Mouse (Mus musculus): ENCODE results near the gene Abcb8. TPM values are rescaled to one million over a fixed set of nuclear protein-coding genes. Genes with fewer than 3 reads are reported as not detected.

Abcb8 gene
- 10 to 100 TPM; 20.7 to 25.5 TPM for total RNA-seq (2023)

DNA sequence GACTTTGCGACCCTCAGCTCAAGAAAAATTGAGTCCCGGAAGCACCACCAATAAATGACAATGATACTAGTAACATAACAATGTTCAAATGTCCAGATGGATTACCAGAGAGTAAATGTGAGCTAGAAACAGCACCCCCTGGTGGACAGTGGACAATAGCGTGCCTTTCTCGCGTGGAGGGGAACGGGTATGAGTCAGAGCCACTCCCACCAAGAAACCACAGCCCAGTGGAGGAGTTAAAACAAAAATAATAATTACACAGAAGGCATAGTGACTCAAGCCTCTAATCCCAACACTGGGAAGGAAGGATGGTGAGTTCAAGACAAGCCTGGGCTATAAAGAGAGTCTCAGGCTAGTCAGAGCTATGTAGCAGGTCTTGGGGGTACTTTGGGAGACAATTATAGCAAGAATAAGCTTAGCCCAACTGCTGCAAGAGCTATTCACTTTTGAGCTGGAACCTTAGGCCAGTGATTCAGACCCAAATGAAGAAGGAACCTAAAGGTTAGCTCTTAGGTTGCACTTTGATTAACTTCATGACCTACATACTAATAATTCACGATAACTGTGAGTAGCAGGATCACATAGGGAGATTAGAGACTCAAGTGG is at the start of gene Abcb8:
Gene Abcb8 (plus strand): TSS at position 272 of the 606 bp plus-strand sequence.

DNA sequence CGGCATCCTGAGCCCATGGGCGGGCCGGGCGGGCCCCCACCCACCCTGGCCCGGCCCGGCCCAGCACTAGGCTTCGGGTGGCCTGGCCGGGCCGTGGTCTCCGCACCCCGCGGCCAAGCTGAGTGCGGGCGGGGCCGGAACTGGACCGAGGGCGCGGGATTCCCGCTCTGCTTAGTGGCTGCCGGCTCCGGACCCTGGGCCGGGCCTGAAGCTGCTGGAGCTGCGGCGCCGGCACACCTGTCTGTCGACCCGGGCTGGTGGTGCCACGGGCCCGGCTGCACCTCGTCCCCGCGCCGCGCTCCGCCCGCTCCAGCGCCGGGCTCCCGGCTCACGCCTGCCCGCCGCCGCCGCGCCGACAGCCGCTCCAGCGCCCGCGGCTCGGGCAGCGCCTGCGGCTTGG is 42.2 kb upstream of the Abcb8 start, which contains the start of gene Kcnh2:
Gene Kcnh2 (minus strand): TSS at position 327 of the 400 bp plus-strand sequence.

DNA sequence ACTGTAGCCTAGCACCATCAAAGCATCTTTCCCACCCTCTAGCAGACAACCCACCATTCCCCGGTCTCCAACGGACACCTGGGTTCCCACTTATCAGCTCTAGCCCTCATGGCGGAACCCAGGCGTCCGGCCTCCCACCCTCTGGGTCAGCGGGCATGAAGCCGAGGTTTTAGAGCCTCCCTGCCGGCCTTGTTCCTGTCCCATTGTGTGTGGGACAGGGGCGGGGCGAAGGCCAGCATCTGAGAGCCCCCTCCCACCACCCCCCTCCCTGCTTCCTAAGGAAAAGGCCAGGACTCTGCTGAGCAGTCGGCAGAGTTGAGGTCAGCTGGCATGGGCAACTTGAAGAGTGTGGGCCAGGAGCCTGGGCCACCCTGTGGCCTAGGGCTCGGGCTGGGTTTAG is 29.0 kb upstream of the Abcb8 start, which contains the start of gene Nos3:
Gene Nos3 (plus strand): TSS at position 303 of the 400 bp plus-strand sequence.

DNA sequence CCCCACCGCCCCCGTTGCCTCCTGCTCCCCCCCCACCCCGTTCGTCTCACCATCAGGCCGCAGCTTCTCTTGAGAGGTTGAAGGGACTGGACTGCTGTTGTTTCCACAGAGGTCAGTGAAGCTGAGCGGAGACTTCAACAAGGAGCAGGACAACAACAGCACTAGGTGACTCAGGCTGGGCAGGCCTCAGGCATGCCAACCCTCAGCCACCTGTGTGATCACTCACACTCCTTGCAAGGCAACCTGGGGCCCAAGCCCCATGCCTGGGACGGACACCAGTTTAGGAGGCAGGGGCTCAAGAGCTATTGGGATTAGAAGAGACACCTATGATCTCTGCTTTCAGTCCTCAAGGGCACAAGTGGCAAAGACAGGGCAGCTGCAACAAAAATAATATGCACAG is 1.6 kb upstream of the Abcb8 start, which contains the start of gene Atg9b:
Gene Atg9b (minus strand): TSS at position 280 of the 400 bp plus-strand sequence.

DNA sequence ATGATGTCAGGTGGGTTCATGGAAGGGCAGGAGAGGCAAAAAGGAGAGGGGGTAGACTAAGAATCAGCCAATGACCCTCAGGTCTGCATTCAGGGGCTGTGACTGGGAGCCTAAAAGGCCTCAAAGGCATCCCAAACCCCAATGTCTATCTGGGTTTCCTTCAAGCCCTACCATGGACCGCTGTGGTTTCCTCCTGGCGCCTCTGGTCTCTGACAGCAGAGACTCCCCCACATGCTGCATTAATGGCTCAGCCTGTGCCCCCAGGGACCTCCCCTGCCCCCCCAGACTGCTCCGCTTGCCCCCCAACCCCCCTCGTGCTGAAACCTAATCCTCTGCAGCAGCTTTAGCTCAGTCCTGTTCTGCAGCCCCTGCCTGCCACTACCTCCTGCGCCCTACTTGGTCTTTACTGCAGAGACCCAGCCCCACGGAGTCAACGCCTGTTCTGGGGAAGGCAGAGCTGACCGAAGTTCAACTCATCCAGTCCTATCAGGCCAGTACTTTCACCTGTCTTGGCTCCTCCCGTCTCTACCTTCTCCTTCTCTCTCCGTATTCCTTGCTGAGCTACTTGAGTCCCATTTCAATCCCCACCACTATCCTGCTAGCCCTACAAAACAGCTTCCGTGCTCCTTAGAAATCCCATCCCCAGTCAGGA is 19.7 kb downstream of the Abcb8 start, which contains the start of gene Asic3:
Gene Asic3 (plus strand): TSS at position 351 of the 652 bp plus-strand sequence.

DNA sequence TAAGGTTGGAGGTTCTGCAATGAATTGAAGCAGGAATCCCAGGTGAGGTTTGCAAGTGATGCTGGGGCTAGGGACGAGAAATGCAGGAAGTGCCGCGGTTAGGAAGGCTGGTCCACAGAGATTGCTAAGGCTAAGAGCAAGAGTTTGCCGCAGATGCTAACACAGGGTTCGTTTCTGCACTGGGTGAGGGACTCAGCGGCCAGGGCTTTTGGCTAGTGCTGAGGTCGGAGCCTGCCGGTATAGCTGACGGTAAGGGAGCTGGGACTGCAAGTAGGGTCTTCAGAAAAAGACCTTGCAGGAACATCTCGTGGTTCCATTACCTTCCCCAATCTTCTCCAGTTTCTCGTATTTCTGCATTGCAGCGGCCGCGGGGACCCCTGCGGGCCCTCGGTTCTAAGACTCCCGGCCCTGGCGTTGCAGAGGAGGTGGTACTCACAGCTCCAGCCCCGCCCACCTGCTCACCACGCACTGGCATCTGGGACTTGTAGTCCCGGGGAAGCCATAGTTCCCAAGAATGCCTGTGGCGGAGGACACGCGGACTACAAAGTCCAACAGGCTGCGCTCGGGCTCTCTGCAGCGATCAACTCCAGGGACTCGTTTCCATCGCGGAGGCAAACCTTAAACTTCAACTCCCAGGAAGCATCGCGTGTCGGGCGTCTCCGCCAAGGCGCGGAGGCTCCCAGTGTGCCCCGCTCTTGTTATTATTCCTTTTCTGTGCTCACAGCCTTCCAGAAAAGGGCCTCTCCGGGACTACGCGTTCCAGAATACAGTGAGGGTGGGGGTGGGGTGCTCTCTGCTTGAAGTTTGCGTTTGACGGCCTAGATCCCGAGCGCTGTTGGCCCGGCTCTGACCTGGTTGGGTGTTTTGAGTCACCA is 29.9 kb downstream of the Abcb8 start, which contains the start of the genes Cdk5 and Slc4a2:
Gene Cdk5 (minus strand): TSS at position 402 of the 875 bp plus-strand sequence.
Gene Slc4a2 (plus strand): TSS at position 709 of the 875 bp plus-strand sequence.

DNA sequence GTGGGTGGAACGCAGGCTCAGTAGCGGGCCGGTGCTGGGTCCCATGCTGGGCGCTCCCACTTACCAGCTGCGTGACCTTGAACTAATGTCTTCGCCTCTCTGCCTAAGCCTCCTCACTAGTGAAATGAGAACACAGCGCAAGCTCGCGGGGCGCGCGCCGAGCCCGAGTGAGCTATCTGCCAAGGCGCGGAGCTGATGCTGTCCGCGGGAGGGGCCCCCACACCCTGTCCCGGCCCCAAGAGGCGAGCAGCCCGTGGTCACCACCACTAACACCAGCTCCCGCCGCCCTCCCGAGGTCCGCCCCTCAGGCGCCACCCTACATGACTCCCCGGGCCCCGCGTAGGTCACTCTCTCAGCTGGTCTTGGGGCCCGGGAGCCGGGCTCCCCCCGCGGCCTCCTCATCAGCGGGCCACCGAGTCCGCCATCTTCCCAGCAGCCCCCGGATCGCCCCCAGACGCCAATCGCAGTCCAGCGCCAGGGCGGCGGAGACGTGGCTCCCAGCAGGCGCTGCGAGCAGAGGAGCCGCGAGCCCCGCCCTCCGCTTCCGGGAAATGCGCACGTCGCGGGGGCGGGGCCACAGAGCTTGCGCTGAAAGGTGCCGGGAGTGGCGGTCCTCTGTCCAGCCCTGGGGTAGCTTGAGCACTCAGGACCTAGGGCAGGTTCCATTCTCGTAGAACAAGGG is 51.4 kb downstream of the Abcb8 start, which contains the start of gene Fastk:
Gene Fastk (minus strand): TSS at position 542 of the 682 bp plus-strand sequence.

DNA sequence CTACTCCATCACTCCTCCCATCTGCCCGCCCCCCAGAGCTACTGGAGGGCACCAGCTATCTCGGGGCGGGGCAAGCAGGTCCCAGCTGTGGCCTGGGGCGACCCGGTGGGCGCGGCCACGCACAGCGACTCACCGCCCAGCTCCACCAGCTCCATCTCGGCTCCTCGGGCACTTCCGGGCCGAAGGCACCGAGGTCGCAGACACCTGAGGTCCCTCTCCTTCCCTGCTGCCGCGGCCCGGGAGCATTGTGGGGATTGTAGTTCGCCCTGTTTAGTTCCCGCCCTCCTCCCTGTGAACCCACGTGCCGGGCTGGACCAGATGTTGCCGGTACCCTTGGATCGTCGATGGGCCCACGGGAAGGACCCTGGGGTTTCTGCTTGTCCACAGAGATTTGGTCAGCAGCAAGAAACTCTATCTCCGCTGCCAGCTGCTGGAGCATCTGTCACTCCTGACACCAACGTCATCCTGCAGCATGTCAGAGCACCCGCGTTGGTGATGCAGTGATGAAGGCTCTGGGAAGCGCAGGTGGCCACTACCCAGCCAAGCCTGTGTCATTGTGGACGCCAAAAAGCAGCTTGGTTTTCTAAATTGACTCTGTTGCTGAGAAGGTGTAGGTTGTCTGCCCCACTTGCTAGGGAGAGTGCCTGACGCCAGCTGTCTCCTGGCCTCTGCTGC is 54.3 kb downstream of the Abcb8 start, which contains the start of gene Tmub1:
Gene Tmub1 (minus strand): TSS at position 231 of the 675 bp plus-strand sequence.

DNA sequence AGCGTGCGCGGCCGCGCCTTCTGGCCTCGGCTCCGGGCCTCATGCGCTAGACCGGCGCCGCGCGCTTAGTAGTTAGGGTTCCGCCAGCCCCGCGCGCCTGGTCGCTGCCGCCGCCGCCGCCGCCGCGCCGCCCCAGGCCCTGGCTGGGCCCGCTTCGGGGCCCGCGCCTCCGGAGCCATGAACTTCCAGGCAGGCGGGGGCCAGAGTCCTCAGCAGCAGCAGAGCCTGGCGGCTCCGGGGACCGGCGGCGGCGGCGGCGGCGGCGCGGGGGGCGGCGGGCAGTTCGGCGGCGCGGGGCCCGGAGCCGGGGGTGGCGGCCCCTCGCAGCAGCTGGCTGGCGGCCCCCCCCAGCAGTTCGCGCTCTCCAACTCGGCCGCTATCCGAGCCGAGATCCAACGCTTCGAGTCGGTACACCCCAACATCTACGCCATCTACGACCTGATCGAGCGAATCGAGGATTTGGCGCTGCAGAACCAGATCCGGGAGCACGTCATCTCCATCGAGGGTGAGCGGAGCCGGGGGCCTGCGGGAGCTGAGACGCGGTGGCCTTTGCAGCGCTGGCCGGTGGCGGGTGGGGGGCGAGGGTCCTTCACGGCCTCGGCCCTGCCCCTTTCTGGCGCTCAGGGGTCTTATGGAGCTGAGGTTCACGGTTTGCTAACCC is 58.7 kb downstream of the Abcb8 start, which contains the start of gene Agap3:
Gene Agap3 (plus strand): TSS at position 148 of the 661 bp plus-strand sequence.

Other genes with a start within 250 kb of the Abcb8 start
- 1 to 10 TPM; 5.9 to 9.2 TPM for gene Nupl2, start 228.7 kb upstream of the Abcb8 start, total RNA-seq (2023)
- gene Kcnh2, start 42.1 kb upstream of the Abcb8 start, total RNA-seq (2023): 1 to 10 TPM; 5.3 to 6.7 TPM
- gene Nos3, start 28.9 kb upstream of the Abcb8 start, total RNA-seq (2023): not detected
- under 1 TPM; 0.18 to 0.50 TPM for gene Atg9b, start 1.5 kb upstream of the Abcb8 start, total RNA-seq (2023)
- gene Asic3, start 19.7 kb downstream of the Abcb8 start, total RNA-seq (2023): under 1 TPM in 1 of 2 experiments, not detected in 1; 0.62 TPM
- gene Cdk5, start 29.9 kb downstream of the Abcb8 start, total RNA-seq (2023): 10 to 100 TPM; 29.6 to 43.1 TPM
- 10 to 100 TPM; 53.8 to 84.9 TPM for gene Slc4a2, start 30.2 kb downstream of the Abcb8 start, total RNA-seq (2023)
- gene Fastk, start 51.6 kb downstream of the Abcb8 start, total RNA-seq (2023): 100 to 1,000 TPM in 1 of 2 experiments, 10 to 100 TPM in 1; 90.8 to 104 TPM
- gene Tmub1, start 54.2 kb downstream of the Abcb8 start, total RNA-seq (2023): 10 to 100 TPM; 26.0 to 28.0 TPM
- gene Agap3, start 58.5 kb downstream of the Abcb8 start, total RNA-seq (2023): 10 to 100 TPM; 82.7 to 91.3 TPM
- not detected for gene Gbx1, start 133.5 kb downstream of the Abcb8 start, total RNA-seq (2023)
- not detected for gene Asb10, start 147.3 kb downstream of the Abcb8 start, total RNA-seq (2023)
- not detected for gene 4931409K22Rik, start 163.1 kb downstream of the Abcb8 start, total RNA-seq (2023)
- gene Abcf2, start 183.8 kb downstream of the Abcb8 start, total RNA-seq (2023): 10 to 100 TPM; 46.5 to 47.9 TPM
- 10 to 100 TPM; 41.0 to 42.2 TPM for gene Chpf2, start 193.1 kb downstream of the Abcb8 start, total RNA-seq (2023)
- under 1 TPM in 1 of 2 experiments, not detected in 1; 0.32 TPM for gene Smarcd3, start 230.7 kb downstream of the Abcb8 start, total RNA-seq (2023)

Data from T-cell, adult 66 days (primary cell).